Mouse (Mus musculus) lung, embryonic 15.5 days (tissue): ENCODE measurements around the gene Chat. TPM values are rescaled to one million over a fixed set of nuclear protein-coding genes. Genes with fewer than 3 reads are reported as not detected.

Source experiments
- ATAC-seq: fragments of 200-750 bp; cut with Nextera tagmentation; 2 replicates; pipeline ENCODE4 v1.8.0; 2017; ENCODE audit warnings: moderate number of reproducible peaks, borderline replicate concordance; ENCODE audit not compliant: low FRiP score, low TSS enrichment; ENCODE audit errors: extremely low read depth
- H3K27ac ChIP-seq: fragments of 300-500 bp; sonication (generic); 2 replicates; pipeline ENCODE4 v1.5.1; 2015; ENCODE audit warnings: moderate library complexity, mild to moderate bottlenecking, inconsistent platforms
- H3K27me3 ChIP-seq: fragments of 300-500 bp; sonication (generic); 2 replicates; pipeline ENCODE4 v1.6.1; 2015; ENCODE audit warnings: inconsistent platforms
- H3K36me3 ChIP-seq: fragments of 300-500 bp; sonication (generic); 2 replicates; pipeline ENCODE4 v1.6.1; 2015; ENCODE audit warnings: inconsistent platforms
- H3K4me1 ChIP-seq: fragments of 300-500 bp; sonication (generic); 2 replicates; pipeline ENCODE4 v1.6.1; 2015; ENCODE audit warnings: inconsistent platforms
- H3K4me2 ChIP-seq: fragments of 300-500 bp; sonication (generic); 2 replicates; pipeline ENCODE4 v1.6.1; 2015; ENCODE audit warnings: inconsistent platforms, mild to moderate bottlenecking, moderate library complexity
- H3K4me3 ChIP-seq: fragments of 300-500 bp; sonication (generic); 2 replicates; pipeline ENCODE4 v1.5.1; 2015; ENCODE audit warnings: mild to moderate bottlenecking, inconsistent platforms
- H3K9ac ChIP-seq: fragments of 300-500 bp; sonication (generic); 2 replicates; pipeline ENCODE4 v1.6.1; 2015; ENCODE audit warnings: inconsistent platforms
- H3K9me3 ChIP-seq: fragments of 300-500 bp; sonication (generic); 2 replicates; pipeline ENCODE4 v1.6.1; 2016; ENCODE audit warnings: inconsistent platforms
- WGBS: fragments of 180-500 bp; shearing (Covaris S2); methylation state at CpG from one replicate; pipeline ENCODE4 v1.1.7; 2015; 5-methylcytosine and 5-hydroxymethylcytosine counted together
- polyA plus RNA-seq: library from polyadenylated mRNA; unstranded; fragments of >200 nt; fragmentation: Nextera tagmentation; extraction: Ambion mirVana; gene quantifications from 2 replicates; pipeline ENCODE4 v1.2.1, GENCODE M21; 2015

Chat gene
- 0.11 TPM in 1 of 2 replicates, not detected in the other for polyA plus RNA-seq

- ATAC-seq = no peak
- Histone ChIP-seq H3K36me3 (no peaks in the 10 kb centered on the region), H3K4me1 (peaks cover 12% of the 10 kb centered on the region), H3K4me3 (peak within 1 kb of the TSS; percentile 30), H3K9ac (no peak within 1 kb of the TSS), H3K27ac (no peak within 1 kb of the TSS), H3K27me3 (peaks cover 67% of the 10 kb centered on the region), H3K4me2 (peak within 1 kb of the TSS; percentile 50), H3K9me3 (no peaks in the 10 kb centered on the region)
- 14% methylated on average over 13 of the region's 13 CpGs for WGBS
Observed at GRCm38 (mm10) chr14:32465889-32466288, at the start of gene Chat. Gene Chat, minus strand, starts transcription at chr14:32465989.

GRCm38 (mm10) chr14:32513336-32514032, 47.7 kb upstream of the Chat start, which contains the start of gene Ercc6:
Gene Ercc6, plus strand, starts transcription at chr14:32513521.
- ATAC-seq = peak; percentile 95
- Histone ChIP-seq H3K9me3 (no peaks in the 10 kb centered on the region), H3K4me3 (peak within 1 kb of the TSS; percentile 64), H3K27ac (peak within 1 kb of the TSS; percentile 63), H3K4me1 (peaks cover 14% of the 10 kb centered on the region), H3K4me2 (peak within 1 kb of the TSS; percentile 78), H3K9ac (peak within 1 kb of the TSS; percentile 62), H3K36me3 (peaks cover 13% of the 10 kb centered on the region; the same call in 1 of the 2 replicates), H3K27me3 (no peaks in the 10 kb centered on the region)
- WGBS = under 1% methylated on average over 62 of the region's 62 CpGs

- 0 out of 2 replicates have a peak, but pooled peaks have one; percentile 21 for ATAC-seq
- peak overlapping the region; percentile 64 for H3K4me3 ChIP-seq
- H3K27me3 ChIP-seq = no peaks in the 10 kb centered on the region
- H3K9me3 ChIP-seq = no peaks in the 10 kb centered on the region
- H3K9ac ChIP-seq = no peak overlapping the region
- H3K4me1 ChIP-seq = peaks cover 14% of the 10 kb centered on the region
- no peak overlapping the region for H3K27ac ChIP-seq
- H3K36me3 ChIP-seq = peaks cover 10% of the 10 kb centered on the region; the same call in 1 of the 2 replicates
- H3K4me2 ChIP-seq = peak overlapping the region; percentile 78
- 40% methylated on average over 9 of the region's 9 CpGs for WGBS
Observed at GRCm38 (mm10) chr14:32512912-32513311, 47.1 kb upstream of the Chat start.

- H3K27me3 ChIP-seq = no peaks in the 10 kb centered on the region
- no peak for ATAC-seq
- no peak overlapping the region for H3K27ac ChIP-seq
- H3K4me3 ChIP-seq = no peak overlapping the region
- H3K9me3 ChIP-seq = no peaks in the 10 kb centered on the region
- H3K9ac ChIP-seq = no peak overlapping the region
- peaks cover 13% of the 10 kb centered on the region for H3K4me1 ChIP-seq
- 72% methylated on average over 6 of the region's 6 CpGs for WGBS
- no peaks in the 10 kb centered on the region for H3K36me3 ChIP-seq
- no peak overlapping the region for H3K4me2 ChIP-seq
Observed at GRCm38 (mm10) chr14:32509443-32509961, 43.7 kb upstream of the Chat start.

- Histone ChIP-seq H3K4me3 (no peak overlapping the region), H3K4me1 (peaks cover 7% of the 10 kb centered on the region; the same call in 1 of the 2 replicates), H3K27ac (no peak overlapping the region), H3K9me3 (no peaks in the 10 kb centered on the region), H3K4me2 (no peak overlapping the region), H3K9ac (no peak overlapping the region), H3K36me3 (no peaks in the 10 kb centered on the region), H3K27me3 (no peaks in the 10 kb centered on the region)
- ATAC-seq = no peak
- WGBS = 42% methylated on average over 10 of the region's 10 CpGs
Observed at GRCm38 (mm10) chr14:32508105-32508835, 42.5 kb upstream of the Chat start.

GRCm38 (mm10) chr14:32507216-32507615, 41.4 kb upstream of the Chat start:
- H3K27ac ChIP-seq = no peak overlapping the region
- WGBS = 64% methylated on average over 4 of the region's 4 CpGs
- no peak overlapping the region for H3K9ac ChIP-seq
- no peaks in the 10 kb centered on the region for H3K36me3 ChIP-seq
- no peaks in the 10 kb centered on the region for H3K9me3 ChIP-seq
- no peaks in the 10 kb centered on the region for H3K27me3 ChIP-seq
- no peak overlapping the region for H3K4me3 ChIP-seq
- no peak for ATAC-seq
- H3K4me1 ChIP-seq = peaks cover 3% of the 10 kb centered on the region; the same call in 1 of the 2 replicates
- no peak overlapping the region for H3K4me2 ChIP-seq

GRCm38 (mm10) chr14:32506329-32506728, 40.5 kb upstream of the Chat start:
- Histone ChIP-seq H3K36me3 (no peaks in the 10 kb centered on the region), H3K9ac (no peak overlapping the region), H3K27ac (no peak overlapping the region), H3K4me2 (no peak overlapping the region), H3K4me3 (no peak overlapping the region), H3K9me3 (no peaks in the 10 kb centered on the region), H3K4me1 (peaks cover 3% of the 10 kb centered on the region; the same call in 1 of the 2 replicates), H3K27me3 (no peaks in the 10 kb centered on the region)
- no peak for ATAC-seq
- WGBS = 80% methylated on average over 10 of the region's 10 CpGs

GRCm38 (mm10) chr14:32503897-32504296, 38.1 kb upstream of the Chat start:
- H3K9me3 ChIP-seq = no peaks in the 10 kb centered on the region
- peaks cover 3% of the 10 kb centered on the region; the same call in 1 of the 2 replicates for H3K4me1 ChIP-seq
- H3K36me3 ChIP-seq = no peaks in the 10 kb centered on the region
- H3K27ac ChIP-seq = no peak overlapping the region
- 50% methylated on average over 1 of the region's 1 CpGs for WGBS
- ATAC-seq = no peak
- H3K4me3 ChIP-seq = no peak overlapping the region
- H3K27me3 ChIP-seq = no peaks in the 10 kb centered on the region
- no peak overlapping the region for H3K4me2 ChIP-seq
- no peak overlapping the region for H3K9ac ChIP-seq

- H3K4me2 ChIP-seq = no peak overlapping the region
- no peaks in the 10 kb centered on the region for H3K9me3 ChIP-seq
- WGBS = 78% methylated on average over 9 of the region's 9 CpGs
- no peaks in the 10 kb centered on the region for H3K27me3 ChIP-seq
- peaks cover 3% of the 10 kb centered on the region; the same call in 1 of the 2 replicates for H3K4me1 ChIP-seq
- no peak overlapping the region for H3K4me3 ChIP-seq
- no peak for ATAC-seq
- no peak overlapping the region for H3K9ac ChIP-seq
- no peak overlapping the region for H3K27ac ChIP-seq
- no peaks in the 10 kb centered on the region for H3K36me3 ChIP-seq
Observed at GRCm38 (mm10) chr14:32502764-32503688, 37.2 kb upstream of the Chat start.

GRCm38 (mm10) chr14:32501303-32501702, 35.5 kb upstream of the Chat start:
- 74% methylated on average over 2 of the region's 2 CpGs for WGBS
- no peak overlapping the region for H3K9ac ChIP-seq
- H3K4me2 ChIP-seq = no peak overlapping the region
- no peak overlapping the region for H3K4me3 ChIP-seq
- no peak for ATAC-seq
- H3K36me3 ChIP-seq = no peaks in the 10 kb centered on the region
- H3K27me3 ChIP-seq = no peaks in the 10 kb centered on the region
- H3K4me1 ChIP-seq = no peaks in the 10 kb centered on the region
- no peaks in the 10 kb centered on the region for H3K9me3 ChIP-seq
- H3K27ac ChIP-seq = no peak overlapping the region
